Mouse (Mus musculus) right cerebral cortex, postnatal 14 days (tissue): ENCODE results near the gene Sema4d.
A peak's percentile ranks its signal among the peaks of the same experiment; 100 is the strongest.
"Not testable (repeated sequence)": the region's sequence is repeated elsewhere in the genome, so short reads cannot be mapped to it uniquely, and the experiment has no call there.

Source experiments
- DNase-seq: peaks from one replicate; pipeline ENCODE4 v3.0.0; 2022

Gene Sema4d

DNA sequence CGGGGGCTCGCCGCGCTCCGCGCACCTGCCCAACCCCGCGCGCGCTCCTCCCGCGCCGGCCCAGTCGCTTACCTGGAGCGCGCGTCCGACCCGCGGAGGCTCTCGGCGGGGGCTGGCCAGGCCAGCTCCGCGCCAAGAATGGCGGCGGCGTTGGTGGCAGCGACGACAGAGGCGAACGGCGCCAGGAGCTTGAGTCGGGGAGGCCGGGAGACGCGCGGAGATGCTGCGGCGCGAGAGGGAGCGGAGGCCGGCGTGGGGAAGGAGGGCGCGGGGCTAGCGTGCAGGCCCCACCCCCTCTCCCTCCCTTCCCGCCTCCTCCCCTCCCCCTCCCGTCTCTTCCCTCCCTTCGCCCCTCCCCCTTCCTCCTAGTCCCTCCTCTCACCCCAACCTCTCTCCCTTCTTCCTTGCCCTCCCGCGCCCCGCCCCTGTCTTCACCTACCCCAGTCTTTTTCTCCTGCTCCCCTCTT, at the start of gene Sema4d:
Gene Sema4d, minus strand, starts transcription at position 323 of the 467 bp plus-strand sequence.
- DNase-seq: peak; percentile 79

DNA sequence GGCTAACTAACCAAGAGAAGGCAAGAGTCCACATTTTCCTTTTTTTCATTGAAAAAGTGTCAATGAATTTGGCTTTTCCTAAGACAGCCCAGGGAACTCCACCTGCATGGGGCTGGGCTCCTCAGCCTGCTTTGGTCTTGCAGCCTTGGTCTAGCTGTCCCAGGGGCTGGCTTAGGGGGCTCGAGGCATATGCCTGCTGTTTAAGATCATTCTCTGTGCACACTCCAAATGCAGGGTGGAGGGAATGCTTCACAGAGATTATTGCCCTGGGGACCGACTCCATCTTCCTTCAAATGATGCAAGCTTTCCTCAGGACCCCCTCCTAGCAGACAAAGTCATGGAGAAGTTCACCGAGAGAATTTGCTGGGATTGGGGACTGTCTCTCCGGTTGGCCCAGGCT, 49.8 kb upstream of the Sema4d start:
- no peak for DNase-seq

DNA sequence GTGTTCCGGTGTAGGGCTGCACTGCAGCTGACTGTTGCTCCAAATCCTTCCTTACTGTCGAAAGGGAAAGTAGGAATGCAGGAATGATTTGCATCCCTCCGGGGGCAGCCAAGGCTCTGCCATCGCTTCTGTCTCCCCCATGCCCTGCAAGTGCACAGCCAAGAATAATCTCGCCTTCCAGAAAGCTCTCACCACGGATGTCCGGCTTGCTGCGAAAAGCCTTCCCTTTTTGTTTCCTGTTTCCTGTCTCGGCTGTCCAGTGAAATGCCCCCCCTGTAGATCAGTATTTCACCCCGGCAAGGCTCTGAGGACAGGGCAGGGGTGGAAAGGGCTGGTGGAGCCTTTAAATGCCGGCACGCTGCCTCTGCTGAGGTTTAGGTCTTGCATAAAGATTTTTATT, 49.2 kb upstream of the Sema4d start:
- no peak for DNase-seq

DNA sequence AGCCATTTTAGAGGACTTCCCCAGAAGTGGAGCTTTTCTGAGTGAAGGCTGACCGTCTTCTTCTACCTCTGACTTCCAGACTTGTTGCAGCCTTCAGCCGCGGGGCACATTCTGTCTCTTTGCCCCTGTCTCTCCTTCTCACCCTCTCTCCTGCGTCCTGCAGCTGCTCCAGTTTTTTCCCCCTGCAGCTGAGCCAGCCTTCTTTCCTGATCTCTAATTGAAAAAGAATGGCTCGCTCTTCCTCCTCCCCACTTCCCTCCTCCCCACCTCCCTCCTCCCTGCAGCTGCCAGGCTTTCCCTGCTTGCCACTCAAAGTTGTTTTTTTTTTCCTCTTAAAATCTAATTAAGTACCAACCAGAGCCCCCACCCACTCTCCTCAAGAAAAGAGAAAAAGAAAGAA, 48.6 kb upstream of the Sema4d start:
- DNase-seq: no peak

DNA sequence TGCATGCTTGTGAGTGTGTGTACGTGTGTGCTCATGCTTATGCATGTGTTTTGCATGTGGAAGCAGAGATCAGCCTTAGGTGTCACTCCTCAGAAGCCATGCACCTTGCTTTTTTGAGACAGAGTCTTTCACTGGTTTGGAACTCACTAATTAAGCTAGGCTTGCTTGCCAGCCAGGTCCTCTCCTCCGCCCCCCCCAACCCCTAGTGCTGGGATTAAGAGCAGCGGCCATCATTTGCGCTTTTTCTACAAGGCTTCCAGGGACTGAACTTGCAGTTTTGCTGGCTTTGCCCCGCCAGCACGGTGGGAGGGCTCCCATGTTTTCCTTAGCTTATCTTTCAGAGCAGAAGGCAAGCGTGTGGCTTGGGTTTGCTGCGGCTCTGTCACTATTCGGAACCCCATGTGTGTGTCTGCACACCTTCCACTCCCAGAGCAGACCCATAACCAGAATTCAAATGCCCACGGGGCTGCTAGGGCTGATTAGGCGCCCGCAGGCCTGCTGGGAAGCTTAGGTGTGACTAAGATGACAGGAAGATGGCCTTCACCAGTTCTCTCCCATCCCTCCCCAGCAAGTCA, 48.1 kb upstream of the Sema4d start:
- no peak for DNase-seq

DNA sequence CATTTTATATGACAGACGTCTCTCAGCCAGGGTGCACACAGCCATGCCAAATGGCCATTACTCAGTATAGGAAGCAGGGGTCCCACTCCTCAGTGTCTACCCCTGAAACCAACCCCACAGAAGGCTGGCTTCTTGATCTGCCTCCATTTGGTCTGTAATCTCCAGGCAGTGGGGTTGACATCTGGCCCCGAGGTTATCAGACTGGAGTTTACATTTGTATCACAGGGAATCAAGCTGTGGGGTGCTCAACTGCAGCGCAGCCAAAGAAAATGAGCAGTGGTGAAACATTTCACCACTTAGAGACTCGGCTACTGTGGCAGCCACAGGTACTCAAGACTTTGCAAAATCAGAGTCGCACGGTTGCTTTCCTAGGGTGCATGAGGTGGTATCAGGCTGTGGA, 47.2 kb upstream of the Sema4d start:
- no peak for DNase-seq

DNA sequence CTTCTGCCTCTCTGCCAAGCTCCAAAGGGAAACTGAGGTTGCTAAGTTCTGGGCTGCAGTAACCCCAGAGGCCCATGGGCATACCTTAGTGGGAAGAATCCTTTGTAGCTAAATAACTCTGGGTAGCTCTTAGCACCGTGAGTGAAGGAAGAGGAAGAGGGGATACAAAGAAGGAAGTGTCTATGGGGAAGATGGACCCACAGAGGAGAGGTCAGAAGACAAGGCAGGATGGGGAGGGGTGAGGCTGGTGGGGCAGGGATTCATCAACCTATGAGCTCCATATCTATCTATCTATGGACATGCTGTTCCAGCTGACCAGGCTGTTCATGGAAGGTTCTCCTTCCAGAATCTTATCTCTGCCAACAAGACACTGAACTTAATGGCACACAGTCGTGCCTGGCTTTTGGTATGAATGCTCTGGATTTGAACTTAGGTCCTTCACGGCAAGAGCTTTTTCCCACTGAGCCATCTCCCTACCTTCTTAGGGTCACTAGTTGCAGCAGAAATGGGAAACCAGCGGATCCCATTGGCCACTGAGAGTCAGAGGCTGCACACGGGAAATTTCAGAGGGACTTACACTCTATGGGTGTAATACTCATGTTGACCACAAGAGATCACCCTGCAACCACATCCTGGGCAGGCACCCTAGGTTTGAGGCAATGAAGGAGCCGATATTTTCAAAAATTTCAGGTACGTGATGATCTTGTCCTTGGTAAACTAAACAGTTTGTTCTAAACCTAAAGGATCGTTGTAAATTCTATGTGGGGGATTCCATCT, 45.9 kb upstream of the Sema4d start:
- no peak for DNase-seq

DNA sequence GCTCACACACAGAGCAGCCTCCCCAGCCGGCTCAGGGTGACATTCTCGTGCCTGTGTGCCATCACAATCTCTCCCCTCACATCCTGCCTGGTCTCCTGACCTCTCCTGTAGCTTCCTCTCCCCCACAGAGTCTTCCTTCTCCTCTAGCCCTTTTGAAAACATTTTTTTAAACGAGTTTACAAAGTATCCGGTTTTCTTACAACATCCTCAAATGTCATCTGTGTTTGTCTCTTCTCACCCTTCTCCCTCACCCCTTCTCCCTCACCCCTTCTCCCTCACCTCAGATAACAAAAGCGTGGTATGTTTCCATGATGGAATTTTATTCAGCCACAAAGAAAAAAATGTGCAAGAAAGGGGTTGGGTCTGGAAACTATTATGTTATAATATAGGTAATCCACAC, 43.9 kb upstream of the Sema4d start:
- no peak for DNase-seq

DNA sequence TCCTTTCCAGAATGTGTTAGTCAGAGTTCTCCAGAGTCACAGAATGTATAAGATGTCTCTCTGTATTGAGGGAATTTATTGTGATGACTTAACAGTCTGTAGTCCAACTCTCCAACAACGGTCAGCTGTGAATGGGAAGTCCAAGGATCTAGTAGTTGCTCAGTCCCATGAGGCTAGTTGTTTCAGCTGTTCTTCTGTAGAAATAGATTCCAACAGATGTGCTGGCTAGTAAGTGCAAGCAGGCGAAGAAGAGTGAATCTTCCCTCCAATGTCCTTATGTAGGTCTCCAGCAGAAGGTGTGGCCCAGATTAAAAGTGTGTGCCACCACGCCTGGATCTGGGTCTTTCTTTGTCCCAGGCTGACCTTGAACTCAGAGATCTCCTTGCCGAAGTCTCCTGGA, 41.7 kb upstream of the Sema4d start:
- DNase-seq: not testable (repeated sequence)

DNA sequence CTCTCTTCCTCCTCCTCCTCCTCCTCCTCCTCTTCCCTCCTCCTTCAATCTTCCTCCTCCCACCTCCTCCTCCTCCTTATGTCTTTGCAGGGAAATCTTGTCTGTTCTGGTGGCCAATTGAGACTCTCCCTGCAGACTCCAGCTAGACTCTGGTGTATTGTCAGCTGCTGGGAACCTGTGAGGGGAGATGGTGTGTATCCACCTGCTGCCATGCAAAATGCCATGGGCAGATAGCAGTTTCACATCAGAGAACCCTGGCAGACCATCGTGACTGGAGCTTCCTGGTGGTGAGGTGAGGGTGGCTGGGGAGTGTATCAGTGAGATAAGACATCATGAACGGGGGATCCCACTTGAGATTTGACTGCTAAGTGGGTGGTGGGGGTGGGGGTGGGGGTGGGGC, 41.0 kb upstream of the Sema4d start:
- no peak for DNase-seq

DNA sequence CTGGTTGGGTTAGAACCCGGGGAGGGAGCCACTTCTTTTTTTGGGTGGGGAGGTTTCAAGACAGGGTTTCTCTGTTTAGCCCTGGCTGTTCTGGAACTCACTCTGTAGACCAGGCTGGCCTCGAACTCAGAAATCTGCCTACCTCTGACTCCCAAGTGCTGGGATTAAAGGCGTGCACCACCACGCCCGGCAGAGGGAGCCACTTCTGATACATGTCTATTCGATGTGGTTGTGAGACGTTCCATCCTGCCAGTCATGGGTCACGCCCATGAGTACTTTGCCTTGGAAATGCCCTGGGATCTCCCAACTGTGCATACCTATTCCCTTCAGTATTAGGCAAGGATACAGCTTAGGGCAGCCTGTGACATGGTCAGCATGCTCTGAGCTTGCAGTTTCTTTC, 40.5 kb upstream of the Sema4d start:
- DNase-seq: not testable (repeated sequence)

DNA sequence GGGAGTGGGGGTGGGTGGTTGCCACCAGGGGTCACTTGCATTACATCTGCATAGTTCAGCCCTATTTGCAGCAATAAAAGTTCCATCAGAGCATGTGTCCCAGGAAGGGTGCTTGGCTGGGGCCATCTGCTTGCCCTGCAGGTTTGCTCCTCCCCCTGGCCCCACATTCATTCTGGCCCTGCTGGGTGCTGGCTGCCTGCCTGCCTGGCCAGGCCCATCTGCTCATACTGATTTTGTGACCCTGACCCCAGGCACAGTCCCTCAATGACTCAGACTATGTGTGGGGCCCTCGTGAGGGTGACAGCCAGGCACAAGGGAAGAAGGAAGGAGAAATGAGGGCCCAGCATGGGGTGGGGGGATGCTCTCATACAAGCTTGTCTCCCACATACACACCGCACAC, 40.1 kb upstream of the Sema4d start:
- DNase-seq: no peak

DNA sequence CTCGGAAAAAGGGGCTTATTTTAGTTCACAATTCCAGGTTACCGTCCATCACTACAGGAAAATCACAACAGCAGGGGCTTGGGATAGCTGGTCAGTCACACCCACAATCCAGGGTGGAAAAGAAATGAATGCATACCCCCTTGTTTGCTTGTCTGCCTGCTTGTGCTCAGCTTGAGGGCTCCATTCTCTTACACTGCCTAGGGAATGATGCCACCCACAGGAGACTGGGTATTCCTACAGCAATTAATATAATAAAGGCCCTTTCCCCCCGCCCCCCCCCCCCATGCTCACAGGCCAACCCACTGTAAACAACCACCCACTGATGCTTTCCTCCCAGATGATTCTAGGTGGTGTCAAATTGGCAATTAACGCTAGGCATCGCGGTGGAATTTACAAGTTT, 38.9 kb upstream of the Sema4d start:
- no peak for DNase-seq

DNA sequence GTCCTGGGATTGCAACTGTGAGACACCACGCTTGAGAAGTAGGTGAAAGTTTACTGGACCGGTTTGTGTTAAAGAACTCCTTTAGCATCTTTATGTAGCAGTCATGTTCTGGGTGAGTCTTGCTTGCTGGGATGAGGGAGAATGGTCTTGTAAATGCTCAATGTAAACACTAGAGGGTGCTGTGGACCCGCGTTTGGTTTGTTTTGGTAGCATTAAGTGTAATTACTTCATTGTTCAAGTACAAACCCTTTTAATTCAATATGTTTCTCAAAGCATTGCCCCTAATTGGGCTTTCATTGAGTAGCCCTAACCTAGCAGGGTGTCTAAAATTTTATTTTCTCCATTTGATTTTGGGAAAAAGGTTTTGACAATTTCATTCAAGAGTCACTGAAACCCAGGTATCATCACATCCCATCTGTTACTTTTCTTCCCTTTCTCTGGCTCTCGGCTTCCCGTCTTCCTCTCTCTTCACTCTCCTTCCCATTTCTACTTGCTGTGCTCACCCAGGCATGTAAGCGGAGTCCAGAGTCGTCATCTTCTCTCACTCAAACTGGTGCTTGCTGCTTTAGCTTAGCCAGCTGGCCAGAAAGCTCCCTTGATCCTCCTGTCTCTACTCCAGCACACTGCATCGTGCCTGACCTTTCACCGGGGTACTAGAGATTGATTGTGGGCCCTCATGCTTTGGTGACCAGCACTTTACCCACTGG, 37.4 kb upstream of the Sema4d start:
- no peak for DNase-seq

DNA sequence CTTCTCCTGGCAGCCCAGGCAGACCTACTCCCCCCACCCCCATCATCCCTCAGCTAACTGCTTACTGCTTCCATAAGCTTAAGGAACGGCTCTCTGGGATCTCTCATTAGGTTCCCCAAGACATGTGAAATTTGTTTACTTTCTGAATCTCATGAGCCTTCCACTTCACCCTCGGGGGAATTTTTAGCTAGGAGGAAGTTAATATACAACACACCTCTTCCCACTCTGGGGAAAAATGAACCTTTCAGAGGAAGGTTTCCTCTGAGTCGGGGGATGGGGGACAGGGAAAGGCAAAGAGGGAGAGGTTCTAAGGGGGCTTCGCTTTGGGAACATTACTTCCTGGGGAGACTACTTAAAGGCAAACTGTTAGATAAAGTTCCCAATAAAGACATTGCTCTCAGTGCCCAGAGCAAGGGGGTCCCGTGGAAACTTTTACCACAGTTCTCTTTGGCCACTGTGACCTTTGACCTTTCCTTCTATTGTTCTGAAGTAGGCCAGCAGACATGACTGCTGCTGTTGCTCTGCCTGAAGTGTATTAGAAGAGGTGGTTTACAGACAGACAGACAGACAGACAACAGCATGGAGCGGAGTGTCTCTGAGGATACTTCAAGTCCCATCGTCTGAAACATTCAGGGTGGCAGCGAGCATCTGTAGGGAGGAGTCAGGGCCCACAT, 30.4 kb upstream of the Sema4d start:
- DNase-seq: no peak

DNA sequence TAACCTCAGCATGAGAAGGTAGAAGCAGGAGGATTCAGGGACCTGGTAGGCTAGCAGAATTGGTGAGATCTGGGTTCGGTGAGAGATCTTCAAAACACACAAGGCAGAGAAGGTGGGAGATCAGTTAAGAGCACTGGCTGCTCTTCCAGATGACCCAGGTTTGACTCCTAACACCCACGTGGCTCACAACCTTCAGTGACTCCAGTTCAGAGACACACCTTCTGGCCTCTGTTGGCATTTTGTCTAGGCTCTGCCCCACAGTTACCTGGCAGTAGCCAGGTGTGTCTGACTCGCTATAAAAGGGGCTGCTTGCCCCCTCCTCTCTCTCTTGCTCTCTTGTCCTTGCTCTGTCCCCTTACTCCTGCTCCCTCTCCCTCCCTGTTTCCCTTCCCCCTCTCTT, 28.4 kb upstream of the Sema4d start:
- DNase-seq: no peak

DNA sequence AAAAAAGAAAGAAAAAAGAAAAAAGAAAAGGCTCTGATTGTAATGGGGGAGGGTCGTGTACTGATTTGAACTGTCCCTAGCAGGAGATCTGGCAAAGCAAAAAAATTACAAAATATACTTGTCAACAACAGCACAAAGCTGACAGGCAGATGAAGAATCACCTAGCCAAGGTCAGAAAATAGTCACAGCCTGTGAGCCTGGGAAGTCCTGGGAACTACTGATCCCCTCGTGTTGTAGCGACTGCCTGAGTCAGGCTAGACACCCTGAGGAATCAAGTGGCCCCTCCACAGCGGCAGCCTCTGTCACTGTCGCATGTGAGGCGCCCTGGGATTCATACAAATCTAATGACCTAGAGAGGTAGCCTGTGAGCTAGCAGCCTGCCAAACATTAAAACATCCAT, 25.8 kb upstream of the Sema4d start:
- no peak for DNase-seq

DNA sequence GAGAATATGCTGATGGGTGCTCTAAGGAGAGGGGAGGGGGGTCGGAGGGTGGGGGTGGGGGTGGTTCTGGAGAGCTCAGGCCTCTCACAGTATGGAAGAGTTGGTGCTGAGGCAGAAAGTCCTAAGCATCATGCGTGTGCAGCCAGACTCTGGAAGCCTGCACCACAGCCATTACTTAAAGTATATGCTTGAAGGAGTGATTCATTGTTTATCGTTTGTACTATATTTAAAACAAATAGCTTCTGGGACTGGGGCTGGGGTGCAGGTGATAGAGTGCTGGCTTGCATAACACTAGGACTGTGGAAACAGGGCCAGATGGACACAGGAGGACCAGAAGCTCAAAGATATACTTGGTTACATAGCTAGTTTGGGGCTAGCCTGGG, 25.4 kb upstream of the Sema4d start:
- DNase-seq: no peak

DNA sequence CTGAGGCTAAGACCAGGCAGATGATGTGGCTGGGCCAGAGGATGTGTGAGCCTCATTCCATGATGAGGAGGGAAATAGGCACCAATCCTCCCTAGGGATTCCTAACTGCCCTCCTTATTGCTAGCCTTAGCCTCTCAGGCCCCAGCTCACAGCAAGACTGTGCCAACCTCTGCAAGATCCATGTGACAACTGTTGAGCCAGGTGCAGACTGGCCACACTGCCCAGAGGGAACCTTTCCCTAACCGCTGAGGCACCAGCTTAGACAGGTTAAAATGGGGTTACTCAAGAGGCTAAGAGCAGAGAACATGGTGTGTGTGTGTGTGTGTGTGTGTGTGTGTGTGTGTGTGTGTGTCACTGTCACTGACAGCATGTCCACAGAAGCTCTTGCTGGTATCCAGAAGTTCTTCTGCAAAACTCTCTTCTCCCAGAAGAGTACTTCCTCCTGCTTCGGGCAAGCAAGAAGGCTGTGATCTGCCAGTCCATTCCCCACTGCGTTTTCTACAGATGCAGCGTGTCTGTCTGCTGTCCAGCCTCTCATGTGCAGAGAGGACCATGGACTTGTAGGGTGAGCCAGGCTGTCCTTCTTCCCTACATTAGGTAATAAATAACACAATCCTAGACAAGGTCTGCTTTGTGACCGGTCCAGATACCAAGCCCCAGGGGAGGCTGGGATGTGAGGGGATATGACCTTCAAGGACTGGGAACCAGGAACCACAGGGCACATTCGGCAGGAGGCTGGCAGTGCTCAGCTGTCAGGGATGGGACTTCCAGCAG, 24.8 kb upstream of the Sema4d start:
- DNase-seq: no peak

DNA sequence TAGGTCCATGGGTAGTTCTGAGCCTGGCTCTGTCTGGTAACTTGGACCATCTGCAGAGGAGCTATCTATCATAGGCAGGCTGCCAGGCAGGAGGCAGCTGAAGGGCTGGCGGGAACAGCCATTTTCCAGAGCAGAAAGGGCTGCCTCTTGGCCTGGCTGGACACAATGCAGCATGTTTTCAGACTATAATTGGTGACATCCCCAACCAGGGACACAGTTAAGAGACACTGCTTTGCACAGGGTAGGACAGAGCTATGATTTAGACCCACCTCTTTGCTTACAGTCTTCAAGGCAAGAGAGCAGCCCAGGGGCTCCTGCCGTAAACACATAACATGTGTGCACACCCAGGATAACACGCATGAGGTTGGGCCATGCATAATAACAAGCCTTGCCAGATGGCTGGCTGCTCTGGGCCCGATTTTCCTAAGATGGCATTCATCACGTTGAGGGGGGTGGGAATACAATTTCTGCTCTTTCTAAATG, 23.1 kb upstream of the Sema4d start:
- DNase-seq: no peak

DNA sequence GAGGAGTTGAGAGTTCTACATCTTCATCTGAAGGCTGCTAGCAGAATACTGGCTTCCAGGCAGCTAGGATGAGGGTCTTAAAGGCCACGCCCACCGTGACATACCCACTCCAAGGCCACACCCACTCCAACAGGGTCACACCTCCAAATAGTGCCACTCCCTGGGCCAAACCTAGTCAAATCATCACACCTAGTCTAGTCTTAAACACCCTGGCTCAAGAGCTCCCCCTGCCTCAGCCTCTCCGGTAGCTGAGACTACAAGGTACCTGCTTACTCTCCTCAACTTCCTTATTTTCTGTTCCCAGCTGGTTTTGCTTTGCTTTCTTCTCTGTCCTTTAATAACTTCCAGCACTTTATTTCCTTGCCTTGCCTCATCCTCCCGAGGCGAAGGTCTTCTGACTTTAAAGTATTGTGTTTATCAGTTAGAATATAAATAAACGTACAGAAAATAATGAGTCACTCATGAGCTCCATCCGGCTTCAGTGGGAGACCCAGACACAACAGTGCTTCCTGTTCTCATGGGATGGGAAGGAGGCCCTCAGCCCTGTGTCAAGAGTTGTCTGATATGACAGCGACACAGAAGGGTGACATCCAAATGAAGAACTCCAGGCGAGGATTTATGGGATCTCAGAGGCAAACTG, 22.4 kb upstream of the Sema4d start:
- DNase-seq: no peak

DNA sequence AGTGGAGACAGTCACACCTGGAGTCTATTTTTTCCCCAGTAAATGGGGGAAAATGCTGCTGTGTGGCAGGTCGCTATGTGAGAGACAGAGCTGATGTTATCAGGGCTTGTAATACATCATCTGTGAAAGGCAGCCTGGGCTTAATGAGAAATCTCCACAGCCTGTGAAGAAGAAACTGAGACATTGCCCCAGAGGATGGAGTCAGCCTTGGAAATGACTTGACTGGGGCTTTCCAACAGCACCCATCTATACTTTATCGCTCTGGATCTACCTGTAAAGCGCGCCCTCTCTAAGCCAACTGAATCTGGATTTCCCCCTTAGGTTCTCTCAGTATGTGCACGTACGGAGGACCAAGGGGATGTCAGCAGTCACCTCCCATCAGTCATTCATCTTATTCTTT, 21.1 kb upstream of the Sema4d start:
- DNase-seq: no peak
